Mouse (Mus musculus) liver, adult 2 months (tissue): ENCODE results near the gene Zfp704.

ENCODE experiments used
- CTCF ChIP-seq: fragments of 200-500 bp; IDR thresholded peaks from 2 replicates; pipeline ENCODE4 v1.5.1; 2011; ENCODE audit warnings: low read depth, low read length, control low read depth
- POLR2A ChIP-seq: fragments of 200-500 bp; IDR thresholded peaks from 2 replicates; pipeline ENCODE4 v1.6.1; 2011; ENCODE audit warnings: low read length, control low read depth; ENCODE audit not compliant: insufficient read depth; ENCODE audit errors: extremely low read depth

- TF ChIP-seq POLR2A (no peak), CTCF (no peak)
Observed at GRCm38 (mm10) chr3:9443476-9443875, 166.4 kb downstream of the Zfp704 start.
